ENCODE assay signal across 8 mouse cellular contexts in the genomic region with DNA sequence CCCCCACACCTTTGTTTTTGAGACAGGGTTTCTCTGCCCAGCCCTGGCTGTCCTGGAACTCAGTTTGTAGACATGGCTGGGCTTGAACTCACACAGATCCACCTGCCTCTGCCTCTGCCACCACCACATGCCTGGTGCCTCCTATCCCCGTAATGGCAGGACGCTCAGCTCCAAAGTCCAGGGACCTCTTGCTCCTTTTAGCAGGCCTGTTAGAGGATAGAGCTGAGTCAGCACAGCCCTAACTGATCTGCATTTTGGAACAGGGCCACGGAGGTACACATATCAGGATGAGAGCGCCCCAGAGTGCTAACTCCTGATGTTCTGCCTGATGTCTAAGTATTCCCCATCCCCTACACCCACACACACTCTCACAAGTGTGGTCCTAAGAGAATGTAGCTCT. TPM values are rescaled to one million over a fixed set of nuclear protein-coding genes. Genes with fewer than 3 reads are reported as not detected.
DNase-seq lines count a peak whose midpoint lies in the region; ATAC-seq and TF ChIP-seq lines count a peak whose summit lies in the region.

A gene (minus strand): TSS at position 392 of the 400 bp plus-strand sequence.

- in situ Hi-C loops in ES-E14 (cut with MboI; ENCODE audit: low sequenced_read_pairs in 2 of 2, unreplicated experiment in 2 of 2), result no loop called here

- no peaks in the 10 kb centered on the region for H3K9me3 ChIP-seq in ES-E14 (ENCODE audit: control insufficient read depth, insufficient read depth, low read depth, low read length)
- H3K9me3 ChIP-seq in liver, embryonic 13.5 days (replicated peaks), result no peaks in the 10 kb centered on the region
- H3K9me3 ChIP-seq in hindbrain, postnatal 0 days (ENCODE audit: low read length), result no peaks in the 10 kb centered on the region

- H3K27me3 ChIP-seq in liver, embryonic 13.5 days, result no peaks in the 10 kb centered on the region
- H3K27me3 ChIP-seq in hindbrain, postnatal 0 days (ENCODE audit: insufficient read depth, low read length), result no peaks in the 10 kb centered on the region

- H3K27ac ChIP-seq in ES-E14 (ENCODE audit: insufficient read depth, low read depth, low read length, poor library complexity, severe bottlenecking), result no peak within 1 kb of the TSS
- H3K27ac ChIP-seq in liver, embryonic 13.5 days, result peak within 1 kb of the TSS; percentile 98
- H3K27ac ChIP-seq in hindbrain, postnatal 0 days, result no peak within 1 kb of the TSS

- no peak for TF ChIP-seq CTCF in hindbrain, postnatal 0 days (IDR thresholded peaks at IDR 0.05; ENCODE audit: low read depth)

- peak within 1 kb of the TSS; percentile 89 for H3K4me2 ChIP-seq in liver, embryonic 13.5 days
- H3K4me2 ChIP-seq in hindbrain, postnatal 0 days (ENCODE audit: low read depth, low read length), result no peak within 1 kb of the TSS

- H3K9ac ChIP-seq in ES-E14 (ENCODE audit: insufficient read depth, low read depth, low read length, poor library complexity, severe bottlenecking), result no peak within 1 kb of the TSS
- peak within 1 kb of the TSS; percentile 90 for H3K9ac ChIP-seq in liver, embryonic 13.5 days
- no peak within 1 kb of the TSS for H3K9ac ChIP-seq in hindbrain, postnatal 0 days (replicated peaks; ENCODE audit: low read length)

- WGBS in liver, embryonic 13.5 days (ENCODE audit: insufficient replicate concordance), result 43% methylated on average over 4 of the region's 4 CpGs
- WGBS in hindbrain, postnatal 0 days, result 88% methylated on average over 4 of the region's 4 CpGs

- peak; percentile 45 for ATAC-seq in liver, embryonic 13.5 days (ENCODE audit: low read depth)
- ATAC-seq in hindbrain, postnatal 0 days, result no peak

- no peaks in the 10 kb centered on the region for H3K4me1 ChIP-seq in ES-E14 (ENCODE audit: control insufficient read depth in 2 of 2, insufficient read depth in 2 of 2, low read length in 2 of 2, poor library complexity in 1 of 2)
- peaks cover 64% of the 10 kb centered on the region for H3K4me1 ChIP-seq in liver, embryonic 13.5 days (replicated peaks)
- no peaks in the 10 kb centered on the region for H3K4me1 ChIP-seq in hindbrain, postnatal 0 days (ENCODE audit: insufficient read depth, low read length)

- no peak within 1 kb of the TSS for H3K4me3 ChIP-seq in ES-E14 (ENCODE audit: insufficient read depth in 1 of 2, low read depth in 1 of 2, low read length in 2 of 2, poor library complexity in 1 of 2, severe bottlenecking in 1 of 2)
- peak within 1 kb of the TSS; percentile 69; the same call in 1 of the 2 replicates for H3K4me3 ChIP-seq in liver, embryonic 13.5 days (replicated peaks)
- H3K4me3 ChIP-seq in hindbrain, postnatal 0 days (ENCODE audit: low read length), result no peak within 1 kb of the TSS

- peaks cover 35% of the 10 kb centered on the region for H3K36me3 ChIP-seq in ES-E14 (ENCODE audit: control insufficient read depth, insufficient read depth, low read length, poor library complexity, severe bottlenecking)
- H3K36me3 ChIP-seq in liver, embryonic 13.5 days, result peaks cover 76% of the 10 kb centered on the region
- H3K36me3 ChIP-seq in hindbrain, postnatal 0 days (ENCODE audit: insufficient read depth, low read length), result peaks cover 46% of the 10 kb centered on the region

- no peak for DNase-seq in adrenal gland, postnatal 25 days
- DNase-seq in adrenal gland, adult 8-10 months, result no peak
- DNase-seq in ES-E14 (ENCODE audit: low read depth, low spot score), result no peak
- peak; percentile 86 for DNase-seq in kidney, adult 9 months
- peak; percentile 47 for DNase-seq in liver, embryonic 13.5 days
- no peak for DNase-seq in right cerebral cortex, postnatal 25 days
- no peak for DNase-seq in urinary bladder, postnatal 10 days (ENCODE audit: low spot score)
- DNase-seq in hindbrain, postnatal 0 days (ENCODE audit: low spot score), result no peak

TF ChIP-seq in ES-E14, 5 proteins besides CTCF, POLR2A, EP300 and RAD21:
- TF ChIP-seq MAFK (IDR thresholded peaks at IDR 0.05; ENCODE audit: insufficient read depth, low read depth, low read length) (peak; percentile 14; the same call in 1 of the 2 replicates), HCFC1 (IDR thresholded peaks at IDR 0.05; ENCODE audit: borderline replicate concordance, insufficient read depth, low read length) (no peak)

RNA-seq across cellular contexts. Expression of the gene that starts here (rescaled TPM):
- total RNA-seq in adrenal gland, postnatal 25 days (2021), result 9.3 and 10.2 TPM in 2 replicates
- 10 to 100 TPM in 2 of 4 experiments, 1 to 10 TPM in 2; 6.6 to 14.2 (median 9.5) TPM for total RNA-seq in adrenal gland, adult 8-10 months (2022)
- 8.1 and 8.6 TPM in 2 replicates for total RNA-seq in ES-E14 (2012; rRNA removed)
- 22.6 and 25.1 TPM in 2 replicates for polyA plus RNA-seq in liver, embryonic 13.5 days (2015; fragmentation: Nextera tagmentation; extraction: Ambion mirVana)
- total RNA-seq in hindbrain, postnatal 0 days (2014; rRNA removed), result 14.2 and 17.4 TPM in 2 replicates
- polyA plus RNA-seq in hindbrain, postnatal 0 days (2015; fragmentation: Nextera tagmentation; extraction: Ambion mirVana), result 1.1 and 1.5 TPM in 2 replicates

Comparison
In these comparisons a context has a peak if more than half of its experiments do, and no peak if none do; other contexts are left out.
1. DNase-seq: peak in kidney, adult 9 months (single experiment) and liver, embryonic 13.5 days (single experiment); none in adrenal gland, postnatal 25 days (single experiment), adrenal gland, adult 8-10 months (single experiment), ES-E14 (single experiment), right cerebral cortex, postnatal 25 days (single experiment), urinary bladder, postnatal 10 days (single experiment) and hindbrain, postnatal 0 days (single experiment).